Mouse (Mus musculus) frontal cortex, adult (tissue): ENCODE data around the gene Fam72a.
A peak's percentile ranks its signal among the peaks of the same experiment; 100 is the strongest.

Source experiments
- ATAC-seq: cut with Nextera tagmentation; 2 replicates; pipeline ENCODE4 v1.9.2; 2017; ENCODE audit warnings: mild to moderate bottlenecking, moderate library complexity, mixed read lengths; ENCODE audit not compliant: low TSS enrichment

Gene Fam72a

GRCm38 (mm10) chr1:131578943-131579680 lies 51.4 kb downstream of the Fam72a start:
- ATAC-seq: peak; percentile 38; the same call in 1 of the 2 replicates

GRCm38 (mm10) chr1:131580389-131580788 lies 52.7 kb downstream of the Fam72a start:
- no peak for ATAC-seq

- ATAC-seq: no peak
Observed at GRCm38 (mm10) chr1:131583598-131583997, 55.9 kb downstream of the Fam72a start.

- ATAC-seq: peak; percentile 44; the same call in 1 of the 2 replicates
Observed at GRCm38 (mm10) chr1:131586836-131587235, 59.1 kb downstream of the Fam72a start.
